Mouse (Mus musculus) C2C12 (cell line): ENCODE measurements around the gene Cachd1. TPM values are rescaled to one million over a fixed set of nuclear protein-coding genes. Genes with fewer than 3 reads are reported as not detected.

Source experiments
- H3K27me3 ChIP-seq: one replicate; pipeline ENCODE4 v1.6.1; 2011; ENCODE audit not compliant: control insufficient read depth, insufficient read depth, insufficient read length
- H3K36me3 ChIP-seq: one replicate; pipeline ENCODE4 v1.6.1; 2011; ENCODE audit not compliant: control insufficient read depth, insufficient read depth
- H3K4me3 ChIP-seq: one replicate; pipeline ENCODE4 v1.5.1; 2011; ENCODE audit warnings: mild to moderate bottlenecking, control low read depth; ENCODE audit not compliant: poor library complexity, insufficient read depth, severe bottlenecking
- H3K79me2 ChIP-seq: one replicate; pipeline ENCODE4 v1.6.1; 2011; ENCODE audit not compliant: control insufficient read depth, insufficient read depth
- H3K79me3 ChIP-seq: one replicate; pipeline ENCODE4 v1.6.1; 2011; ENCODE audit warnings: low read depth, control low read depth
- H3ac ChIP-seq: one replicate; pipeline ENCODE3; 2011; ENCODE audit warnings: low read depth; ENCODE audit not compliant: control insufficient read depth, insufficient read length
- CEBPB ChIP-seq: IDR thresholded peaks from one replicate; pipeline ENCODE4 v1.6.1; 2011; ENCODE audit warnings: low read depth, mild to moderate bottlenecking, control low read depth, moderate library complexity
- CTCF ChIP-seq: IDR thresholded peaks from one replicate; pipeline ENCODE4 v1.5.1; 2011; ENCODE audit not compliant: control insufficient read depth, insufficient read depth, insufficient read length
- FOSL1 ChIP-seq: IDR thresholded peaks from one replicate; pipeline ENCODE4 v1.8.0; 2011; ENCODE audit warnings: mild to moderate bottlenecking, low read length; ENCODE audit not compliant: poor library complexity, insufficient read depth, severe bottlenecking
- MAX ChIP-seq: IDR thresholded peaks from one replicate; pipeline ENCODE4 v1.6.1; 2011; ENCODE audit warnings: mild to moderate bottlenecking, control low read depth
- MYOD1 ChIP-seq: IDR thresholded peaks from one replicate; pipeline ENCODE4 v1.6.1; 2011; ENCODE audit warnings: low read depth; ENCODE audit not compliant: control insufficient read depth, insufficient read length
- MYOG ChIP-seq: IDR thresholded peaks from one replicate; pipeline ENCODE4 v1.6.1; 2011; ENCODE audit not compliant: control insufficient read depth, insufficient read length; ENCODE audit errors: extremely low read depth
- USF1 ChIP-seq: IDR thresholded peaks from one replicate; pipeline ENCODE4 v1.6.1; 2011; ENCODE audit warnings: low read depth, mild to moderate bottlenecking, control low read depth, moderate library complexity
- polyA plus RNA-seq: library from polyadenylated mRNA; unstranded; fragments of >200 nt; fragmentation: generic; extraction: Trizol; gene quantifications from one replicate; pipeline ENCODE4 v1.2.1, GENCODE M21; 2012; ENCODE audit warnings: missing spikeins

Gene Cachd1
- polyA plus RNA-seq, 1 experiment, result 8.1 TPM

DNA sequence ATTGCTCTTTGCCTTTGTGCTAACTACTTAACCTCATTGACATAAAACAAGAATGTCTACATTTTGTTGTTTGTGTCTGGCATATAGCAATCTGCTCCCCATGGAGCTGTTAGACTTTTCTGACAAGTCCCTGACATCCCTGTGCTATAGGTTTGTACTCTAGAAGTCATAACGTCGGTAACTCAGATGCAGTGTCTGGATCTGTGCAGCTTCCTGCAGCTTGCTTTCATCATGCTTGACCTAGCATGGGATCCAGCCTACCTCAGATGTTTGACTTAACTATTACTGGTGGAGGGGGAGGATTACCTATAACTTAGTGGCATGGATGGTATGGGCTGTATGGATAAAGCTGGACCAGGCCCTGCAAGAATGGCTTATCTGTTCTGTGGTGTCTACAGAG, 117.7 kb downstream of the Cachd1 start:
- Histone ChIP-seq H3K36me3 (no peaks in the 10 kb centered on the region), H3K79me3 (no peaks in the 10 kb centered on the region), H3ac (no peak overlapping the region), H3K27me3 (no peaks in the 10 kb centered on the region), H3K4me3 (no peak overlapping the region), H3K79me2 (no peaks in the 10 kb centered on the region)
- TF ChIP-seq MYOD1, result no peak
- no peak for TF ChIP-seq CEBPB
- no peak for TF ChIP-seq CTCF
- TF ChIP-seq USF1, result no peak
- no peak for TF ChIP-seq MAX
- TF ChIP-seq MYOG, result no peak
- no peak for TF ChIP-seq FOSL1

DNA sequence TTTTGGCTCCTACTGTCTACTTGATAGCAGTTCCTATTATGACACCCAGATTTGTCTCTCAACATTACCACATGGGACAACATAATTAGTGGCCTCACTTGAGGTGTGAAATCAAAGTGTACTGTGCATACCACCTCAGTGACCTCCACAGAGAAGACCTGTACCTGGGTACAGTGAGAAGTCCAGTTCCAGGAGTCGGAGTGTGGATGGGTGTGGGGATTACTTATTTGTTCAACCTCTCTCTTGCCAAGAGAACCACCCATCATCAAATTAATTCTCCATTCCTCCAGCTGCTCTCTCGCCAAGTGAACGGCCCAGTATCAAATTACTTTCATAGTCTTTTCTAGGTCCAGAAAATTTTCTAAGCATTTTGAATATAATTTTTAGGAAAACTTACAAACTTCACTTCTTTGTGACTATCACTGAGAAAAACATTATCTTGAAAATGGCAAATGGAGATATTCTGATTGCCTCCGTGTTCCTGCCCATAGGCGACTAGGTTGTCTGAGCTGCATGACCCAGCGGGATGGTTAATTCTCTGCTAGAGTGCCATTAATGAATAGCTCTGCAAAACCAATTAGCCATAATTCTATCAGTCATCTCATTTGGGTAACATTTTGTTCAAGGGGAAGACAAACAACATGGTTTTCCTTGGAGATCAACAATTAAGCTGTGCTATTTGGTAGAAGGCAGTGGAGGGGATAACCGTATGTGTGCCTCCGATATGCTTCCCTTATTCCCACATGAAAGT, 120.0 kb downstream of the Cachd1 start:
- no peak overlapping the region for H3K4me3 ChIP-seq
- TF ChIP-seq MYOD1 (no peak), MAX (no peak)
- H3K27me3 ChIP-seq, result no peaks in the 10 kb centered on the region
- H3ac ChIP-seq, result no peak overlapping the region
- H3K79me3 ChIP-seq, result no peaks in the 10 kb centered on the region
- no peaks in the 10 kb centered on the region for H3K36me3 ChIP-seq
- H3K79me2 ChIP-seq, result no peaks in the 10 kb centered on the region

DNA sequence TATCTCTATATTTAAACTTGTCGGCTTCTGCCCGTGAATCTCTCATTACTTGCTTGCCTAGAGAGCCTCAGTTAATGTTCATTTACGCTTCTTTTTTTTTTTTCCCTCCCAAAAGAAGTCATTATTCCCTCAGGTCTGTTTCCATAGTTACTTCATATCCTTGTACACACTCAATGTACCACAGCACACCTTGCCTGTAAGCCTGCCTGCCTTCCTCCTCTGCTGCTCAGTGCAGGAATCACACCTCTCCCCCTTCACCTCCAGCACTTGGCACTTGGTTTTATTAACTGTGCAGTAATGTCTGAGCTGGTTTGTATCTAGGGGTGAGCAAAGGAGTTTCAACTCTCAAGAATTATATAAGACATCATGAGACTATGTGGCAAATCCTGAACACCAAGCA, 121.5 kb downstream of the Cachd1 start:
- H3K4me3 ChIP-seq, result no peak overlapping the region
- H3ac ChIP-seq, result no peak overlapping the region
- no peaks in the 10 kb centered on the region for H3K27me3 ChIP-seq
- no peaks in the 10 kb centered on the region for H3K79me2 ChIP-seq
- H3K79me3 ChIP-seq, result no peaks in the 10 kb centered on the region
- no peaks in the 10 kb centered on the region for H3K36me3 ChIP-seq
- TF ChIP-seq CTCF (no peak), MAX (no peak), USF1 (no peak)

GRCm38 (mm10) chr4:100909694-100910340, 133.3 kb downstream of the Cachd1 start:
- TF ChIP-seq CEBPB (no peak), CTCF (no peak), MAX (no peak), USF1 (no peak)
- H3K4me3 ChIP-seq, result no peak overlapping the region
- H3ac ChIP-seq, result no peak overlapping the region
- no peaks in the 10 kb centered on the region for H3K79me2 ChIP-seq
- no peaks in the 10 kb centered on the region for H3K27me3 ChIP-seq
- no peaks in the 10 kb centered on the region for H3K36me3 ChIP-seq
- H3K79me3 ChIP-seq, result no peaks in the 10 kb centered on the region

GRCm38 (mm10) chr4:100910605-100911330, 134.3 kb downstream of the Cachd1 start:
- H3ac ChIP-seq, result no peak overlapping the region
- no peak overlapping the region for H3K4me3 ChIP-seq
- no peaks in the 10 kb centered on the region for H3K79me2 ChIP-seq
- no peaks in the 10 kb centered on the region for H3K79me3 ChIP-seq
- H3K27me3 ChIP-seq, result no peaks in the 10 kb centered on the region
- no peaks in the 10 kb centered on the region for H3K36me3 ChIP-seq
- TF ChIP-seq FOSL1 (no peak), MYOD1 (no peak), MAX (no peak), USF1 (no peak), MYOG (no peak), CTCF (no peak), CEBPB (no peak)

GRCm38 (mm10) chr4:100911658-100912057, 135.2 kb downstream of the Cachd1 start:
- no peaks in the 10 kb centered on the region for H3K36me3 ChIP-seq
- no peaks in the 10 kb centered on the region for H3K27me3 ChIP-seq
- no peaks in the 10 kb centered on the region for H3K79me2 ChIP-seq
- H3K79me3 ChIP-seq, result no peaks in the 10 kb centered on the region
- H3ac ChIP-seq, result no peak overlapping the region
- TF ChIP-seq CTCF (no peak), MAX (no peak)
- no peak overlapping the region for H3K4me3 ChIP-seq
